Mouse (Mus musculus) heart, adult 18-20 months (tissue): Measurements from ENCODE around the gene Erg. TPM values are rescaled to one million over a fixed set of nuclear protein-coding genes. Genes with fewer than 3 reads are reported as not detected.

Experiments
- DNase-seq, 2 experiments: peaks; one replicate each; pipeline ENCODE4 v3.0.0; 2021 to 2022; ENCODE audit warnings: mixed read lengths in 1 of 2
- total RNA-seq, 2 experiments: library from RNA; stranded (reverse); gene quantifications; 2 replicates each; pipeline ENCODE4 v1.2.3; 2021

Erg gene
- total RNA-seq, 2 experiments from 2014 or later = 20.6 to 24.3 TPM

- no peak for DNase-seq
These were observed 237.0 kb downstream of the Erg start for GRCm38 (mm10) chr16:95349344-95349743.

DNA sequence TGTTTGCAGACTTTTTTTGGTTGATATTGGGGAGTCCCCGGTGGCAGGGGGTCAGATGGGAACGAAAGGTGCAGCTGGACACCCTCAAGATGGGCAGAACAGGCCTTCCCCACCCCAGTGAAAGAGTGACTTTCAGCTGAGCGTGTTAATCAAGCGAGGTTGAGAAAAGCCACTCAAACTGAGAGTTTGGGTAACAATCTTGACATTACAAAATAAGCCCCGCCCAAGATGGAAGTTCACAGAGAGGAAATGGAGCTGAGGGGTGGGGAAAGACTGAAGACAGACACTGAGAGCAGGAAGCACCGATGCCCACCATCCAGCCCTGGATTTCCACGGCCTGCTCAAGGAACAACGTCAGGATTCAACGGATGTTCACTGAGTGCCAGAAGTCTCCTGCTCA lies 237.8 kb downstream of the Erg start:
- DNase-seq = no peak

DNA sequence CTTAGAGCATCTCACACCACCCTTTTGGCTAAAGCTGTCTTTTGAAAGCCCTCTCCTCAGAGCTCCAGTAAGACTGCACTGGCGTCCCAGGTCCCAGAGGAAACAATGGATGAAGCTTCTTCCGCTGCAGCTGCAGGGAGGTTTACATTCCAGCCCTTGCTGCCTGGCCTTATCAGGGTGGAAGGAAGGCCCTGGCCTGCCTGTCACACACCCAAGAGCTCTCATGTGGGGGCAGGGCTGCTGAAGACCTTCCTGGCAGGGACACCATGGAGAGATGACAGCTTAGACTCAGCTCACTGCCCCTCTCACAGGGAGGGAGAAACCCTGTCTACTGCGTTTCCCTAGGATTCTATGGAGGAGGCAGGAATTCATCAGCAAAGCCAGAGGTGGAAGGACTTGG lies 239.2 kb downstream of the Erg start:
- peak; percentile 50 to 79 for DNase-seq

- DNase-seq = peak; percentile 73 to 81
These were observed 240.5 kb downstream of the Erg start for GRCm38 (mm10) chr16:95345882-95346281.

- DNase-seq = peak in 1 of 2 experiments; percentile 43
These were observed 241.4 kb downstream of the Erg start for GRCm38 (mm10) chr16:95344961-95345360.

GRCm38 (mm10) chr16:95342030-95342429 lies 244.4 kb downstream of the Erg start:
- no peak for DNase-seq

DNA sequence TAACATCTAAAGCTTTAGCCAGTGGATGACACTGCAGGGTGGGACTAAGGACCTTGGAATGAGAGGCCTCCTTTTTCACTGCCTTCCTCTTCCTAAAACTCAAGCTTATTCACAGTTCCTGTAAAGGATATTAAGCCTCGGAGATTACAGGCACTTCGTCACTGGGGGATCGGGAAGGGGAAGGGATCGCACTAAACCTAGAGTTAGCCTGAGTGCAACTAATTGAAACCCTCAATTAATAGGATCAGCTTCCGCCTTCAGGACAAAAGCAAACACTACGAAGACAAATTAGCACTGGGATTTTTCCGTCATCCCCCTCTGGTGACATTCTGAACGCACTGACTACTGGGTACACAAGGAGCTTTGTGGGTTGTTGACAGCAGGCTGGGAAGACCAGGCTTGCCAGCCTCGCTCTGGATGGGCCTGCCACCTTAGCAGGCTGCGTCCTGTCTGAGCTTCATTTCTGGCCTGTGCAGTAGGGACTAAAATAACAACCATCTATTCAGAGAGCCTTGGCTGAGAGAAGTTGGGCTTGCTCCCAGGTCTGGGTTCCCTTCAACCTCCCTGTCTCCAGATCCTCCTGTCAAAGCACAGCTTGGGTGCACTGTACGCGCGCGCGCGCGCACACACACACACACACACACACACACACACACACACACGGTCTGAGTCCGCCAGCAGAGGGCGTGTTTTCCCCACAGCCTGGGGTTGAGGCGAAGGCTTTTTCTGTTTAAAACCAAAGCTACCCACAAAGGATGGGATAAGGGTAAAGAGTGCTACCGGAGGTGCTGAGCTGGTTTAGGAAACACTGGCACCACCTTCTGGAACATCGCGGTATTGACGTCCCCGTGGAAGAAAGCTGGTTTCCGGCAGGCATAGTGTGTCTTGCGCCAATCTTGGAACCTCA lies 245.3 kb downstream of the Erg start:
- DNase-seq = peak; percentile 81 to 90

- no peak for DNase-seq
These were observed 254.2 kb downstream of the Erg start for GRCm38 (mm10) chr16:95332159-95332558.

GRCm38 (mm10) chr16:95321945-95322625 lies 264.3 kb downstream of the Erg start:
- peak; percentile 37 to 78 for DNase-seq

Other genes with a start within 250 kb of the Erg start
- 10 to 100 TPM; 44.7 to 51.2 TPM for gene Ets2, start 115.5 kb upstream of the Erg start, total RNA-seq